Mouse (Mus musculus): ENCODE results near the gene Dab2. TPM values are rescaled to one million over a fixed set of nuclear protein-coding genes. Genes with fewer than 3 reads are reported as not detected.

Dab2 gene
- polyA plus RNA-seq, 1 experiment: not detected

- no peaks in the 10 kb centered on the region for H3K9me3 ChIP-seq (ENCODE audit: control insufficient read depth, low read length)
- no peaks in the 10 kb centered on the region for H3K36me3 ChIP-seq (ENCODE audit: control insufficient read depth)
- H3K4me3 ChIP-seq (replicated peaks): peak overlapping the region; percentile 24
- no peaks in the 10 kb centered on the region for H3K4me1 ChIP-seq (ENCODE audit: control insufficient read depth)
- peaks cover 35% of the 10 kb centered on the region for H3K27me3 ChIP-seq (ENCODE audit: control insufficient read depth)
- TF ChIP-seq GATA1 (IDR thresholded peaks at IDR 0.05; ENCODE audit: low read length): no peak
- TF ChIP-seq TAL1 (IDR thresholded peaks at IDR 0.05; ENCODE audit: low read length): no peak
Observed at GRCm38 (mm10) chr15:6386159-6386951, 86.8 kb downstream of the Dab2 start.

GRCm38 (mm10) chr15:6386961-6387728, 87.6 kb downstream of the Dab2 start:
- Histone ChIP-seq H3K4me1 (ENCODE audit: control insufficient read depth) (no peaks in the 10 kb centered on the region), H3K36me3 (ENCODE audit: control insufficient read depth) (no peaks in the 10 kb centered on the region), H3K4me3 (replicated peaks) (no peak overlapping the region), H3K9me3 (ENCODE audit: control insufficient read depth, low read length) (no peaks in the 10 kb centered on the region), H3K27me3 (ENCODE audit: control insufficient read depth) (peaks cover 35% of the 10 kb centered on the region)
- TF ChIP-seq TAL1 (IDR thresholded peaks at IDR 0.05; ENCODE audit: low read length) (no peak), GATA1 (IDR thresholded peaks at IDR 0.05; ENCODE audit: low read length) (no peak)

GRCm38 (mm10) chr15:6387729-6388070, 88.1 kb downstream of the Dab2 start:
- no peaks in the 10 kb centered on the region for H3K4me1 ChIP-seq (ENCODE audit: control insufficient read depth)
- no peaks in the 10 kb centered on the region for H3K9me3 ChIP-seq (ENCODE audit: control insufficient read depth, low read length)
- H3K27me3 ChIP-seq (ENCODE audit: control insufficient read depth): peaks cover 35% of the 10 kb centered on the region
- TF ChIP-seq TAL1 (IDR thresholded peaks at IDR 0.05; ENCODE audit: low read length) (no peak), GATA1 (IDR thresholded peaks at IDR 0.05; ENCODE audit: low read length) (no peak)
- no peaks in the 10 kb centered on the region for H3K36me3 ChIP-seq (ENCODE audit: control insufficient read depth)
- H3K4me3 ChIP-seq (replicated peaks): no peak overlapping the region

GRCm38 (mm10) chr15:6388146-6388545, 88.6 kb downstream of the Dab2 start:
- H3K27me3 ChIP-seq (ENCODE audit: control insufficient read depth): peaks cover 35% of the 10 kb centered on the region
- H3K4me3 ChIP-seq (replicated peaks): no peak overlapping the region
- no peak for TF ChIP-seq TAL1 (IDR thresholded peaks at IDR 0.05; ENCODE audit: low read length)
- no peak for TF ChIP-seq GATA1 (IDR thresholded peaks at IDR 0.05; ENCODE audit: low read length)
- no peaks in the 10 kb centered on the region for H3K36me3 ChIP-seq (ENCODE audit: control insufficient read depth)
- no peaks in the 10 kb centered on the region for H3K9me3 ChIP-seq (ENCODE audit: control insufficient read depth, low read length)
- H3K4me1 ChIP-seq (ENCODE audit: control insufficient read depth): no peaks in the 10 kb centered on the region

GRCm38 (mm10) chr15:6388631-6389030, 89.0 kb downstream of the Dab2 start:
- Histone ChIP-seq H3K36me3 (ENCODE audit: control insufficient read depth) (no peaks in the 10 kb centered on the region), H3K4me1 (ENCODE audit: control insufficient read depth) (no peaks in the 10 kb centered on the region), H3K4me3 (replicated peaks) (no peak overlapping the region), H3K9me3 (ENCODE audit: control insufficient read depth, low read length) (no peaks in the 10 kb centered on the region), H3K27me3 (ENCODE audit: control insufficient read depth) (peaks cover 35% of the 10 kb centered on the region)
- TF ChIP-seq TAL1 (IDR thresholded peaks at IDR 0.05; ENCODE audit: low read length) (no peak), GATA1 (IDR thresholded peaks at IDR 0.05; ENCODE audit: low read length) (no peak)

- peaks cover 34% of the 10 kb centered on the region for H3K27me3 ChIP-seq (ENCODE audit: control insufficient read depth)
- H3K4me3 ChIP-seq (replicated peaks): no peak overlapping the region
- no peaks in the 10 kb centered on the region for H3K4me1 ChIP-seq (ENCODE audit: control insufficient read depth)
- no peaks in the 10 kb centered on the region for H3K9me3 ChIP-seq (ENCODE audit: control insufficient read depth, low read length)
- no peaks in the 10 kb centered on the region for H3K36me3 ChIP-seq (ENCODE audit: control insufficient read depth)
- TF ChIP-seq GATA1 (IDR thresholded peaks at IDR 0.05; ENCODE audit: low read length) (no peak), TAL1 (IDR thresholded peaks at IDR 0.05; ENCODE audit: low read length) (no peak)
Observed at GRCm38 (mm10) chr15:6390106-6390505, 90.5 kb downstream of the Dab2 start.

GRCm38 (mm10) chr15:6390657-6391056, 91.1 kb downstream of the Dab2 start:
- Histone ChIP-seq H3K27me3 (ENCODE audit: control insufficient read depth) (peaks cover 31% of the 10 kb centered on the region), H3K4me1 (ENCODE audit: control insufficient read depth) (no peaks in the 10 kb centered on the region), H3K36me3 (ENCODE audit: control insufficient read depth) (no peaks in the 10 kb centered on the region), H3K4me3 (replicated peaks) (no peak overlapping the region), H3K9me3 (ENCODE audit: control insufficient read depth, low read length) (no peaks in the 10 kb centered on the region)
- TF ChIP-seq TAL1 (IDR thresholded peaks at IDR 0.05; ENCODE audit: low read length) (no peak), GATA1 (IDR thresholded peaks at IDR 0.05; ENCODE audit: low read length) (no peak)

- no peak for TF ChIP-seq TAL1 (IDR thresholded peaks at IDR 0.05; ENCODE audit: low read length)
- TF ChIP-seq GATA1 (IDR thresholded peaks at IDR 0.05; ENCODE audit: low read length): no peak
- Histone ChIP-seq H3K27me3 (ENCODE audit: control insufficient read depth) (peaks cover 19% of the 10 kb centered on the region), H3K36me3 (ENCODE audit: control insufficient read depth) (no peaks in the 10 kb centered on the region), H3K9me3 (ENCODE audit: control insufficient read depth, low read length) (no peaks in the 10 kb centered on the region), H3K4me1 (ENCODE audit: control insufficient read depth) (no peaks in the 10 kb centered on the region), H3K4me3 (replicated peaks) (no peak overlapping the region)
Observed at GRCm38 (mm10) chr15:6391886-6392285, 92.3 kb downstream of the Dab2 start.

GRCm38 (mm10) chr15:6393624-6394023, 94.0 kb downstream of the Dab2 start:
- no peaks in the 10 kb centered on the region for H3K36me3 ChIP-seq (ENCODE audit: control insufficient read depth)
- no peaks in the 10 kb centered on the region for H3K9me3 ChIP-seq (ENCODE audit: control insufficient read depth, low read length)
- H3K4me3 ChIP-seq (replicated peaks): no peak overlapping the region
- peaks cover 3% of the 10 kb centered on the region; the same call in 1 of the 2 replicates for H3K27me3 ChIP-seq (ENCODE audit: control insufficient read depth)
- no peaks in the 10 kb centered on the region for H3K4me1 ChIP-seq (ENCODE audit: control insufficient read depth)
- TF ChIP-seq GATA1 (IDR thresholded peaks at IDR 0.05; ENCODE audit: low read length): no peak
- no peak for TF ChIP-seq TAL1 (IDR thresholded peaks at IDR 0.05; ENCODE audit: low read length)

All from erythroblast, embryonic 14.5 days (primary cell).